Mouse (Mus musculus): ENCODE results near the gene Scnn1a.

Gene Scnn1a

DNA sequence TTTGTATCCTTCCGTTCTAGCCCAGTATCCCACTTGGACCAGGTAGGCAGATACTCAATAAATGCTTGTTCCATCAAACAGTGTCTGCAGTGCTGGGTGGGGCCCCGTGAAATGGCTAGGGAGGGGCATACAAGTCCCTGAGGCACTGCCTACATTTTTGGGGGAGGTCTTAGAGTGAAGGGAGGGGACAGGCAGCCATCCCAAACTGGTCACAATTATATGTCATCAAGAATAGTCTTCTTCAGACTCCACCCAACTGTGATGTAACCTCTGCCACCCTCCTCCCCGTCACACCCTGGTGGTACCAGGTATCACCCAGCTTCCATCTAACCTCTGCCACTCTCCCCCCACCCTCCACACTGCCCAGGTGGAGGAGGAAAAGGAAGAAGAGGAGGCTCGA lies 24.4 kb downstream of the Scnn1a start:
- no peak for DNase-seq

GRCm38 (mm10) chr6:125345625-125346024 lies 25.2 kb downstream of the Scnn1a start:
- DNase-seq, result no peak

- DNase-seq, result no peak
Observed at GRCm38 (mm10) chr6:125346029-125346428, 25.6 kb downstream of the Scnn1a start.

DNA sequence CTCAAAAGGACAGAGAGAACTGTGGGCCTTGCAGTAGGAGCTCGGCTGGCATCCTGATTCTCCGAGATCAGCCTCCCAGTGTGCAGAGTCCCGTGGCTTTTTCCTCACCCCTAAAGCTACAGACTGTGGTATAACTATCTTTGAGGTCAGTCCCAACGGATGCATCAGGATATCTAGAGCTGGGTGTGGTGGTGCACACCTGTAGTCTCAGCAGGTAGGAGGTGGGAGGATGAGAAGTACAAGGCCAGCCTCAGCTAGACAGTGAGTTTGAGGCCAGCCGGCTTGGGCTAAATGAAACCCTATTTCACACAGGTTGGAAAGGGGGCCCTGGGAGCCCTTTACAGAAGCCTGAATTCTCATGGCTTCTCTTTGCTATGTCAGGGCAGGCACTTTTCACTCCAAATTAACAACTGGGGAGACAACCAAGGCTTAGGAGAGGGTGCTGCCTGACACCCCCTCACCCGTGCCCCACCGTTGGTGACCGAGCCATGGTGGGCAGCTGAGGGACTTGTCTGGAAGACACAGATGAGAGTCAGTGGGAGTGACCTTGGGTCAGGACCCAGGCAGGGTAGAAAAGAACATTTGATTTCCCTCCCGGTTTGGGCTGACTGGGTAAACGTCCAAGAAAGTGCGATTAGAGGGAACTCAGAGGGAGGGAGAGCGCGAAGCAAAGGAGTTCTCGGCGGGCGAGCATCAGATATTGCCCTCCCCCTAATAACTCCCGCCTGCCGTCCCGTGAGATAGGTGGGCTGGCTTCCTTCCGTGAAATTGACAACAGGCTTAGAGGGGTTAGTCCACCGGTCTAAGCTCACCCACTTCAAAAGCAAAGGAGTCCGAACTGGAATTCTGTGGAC lies 28.5 kb downstream of the Scnn1a start, which contains the start of gene Tnfrsf1a:
Tnfrsf1a (plus strand) TSS at position 642 of the 854 bp plus-strand sequence.
- DNase-seq, result no peak

- DNase-seq, result peak; percentile 57
Observed at GRCm38 (mm10) chr6:125349575-125350230, 29.2 kb downstream of the Scnn1a start.

DNA sequence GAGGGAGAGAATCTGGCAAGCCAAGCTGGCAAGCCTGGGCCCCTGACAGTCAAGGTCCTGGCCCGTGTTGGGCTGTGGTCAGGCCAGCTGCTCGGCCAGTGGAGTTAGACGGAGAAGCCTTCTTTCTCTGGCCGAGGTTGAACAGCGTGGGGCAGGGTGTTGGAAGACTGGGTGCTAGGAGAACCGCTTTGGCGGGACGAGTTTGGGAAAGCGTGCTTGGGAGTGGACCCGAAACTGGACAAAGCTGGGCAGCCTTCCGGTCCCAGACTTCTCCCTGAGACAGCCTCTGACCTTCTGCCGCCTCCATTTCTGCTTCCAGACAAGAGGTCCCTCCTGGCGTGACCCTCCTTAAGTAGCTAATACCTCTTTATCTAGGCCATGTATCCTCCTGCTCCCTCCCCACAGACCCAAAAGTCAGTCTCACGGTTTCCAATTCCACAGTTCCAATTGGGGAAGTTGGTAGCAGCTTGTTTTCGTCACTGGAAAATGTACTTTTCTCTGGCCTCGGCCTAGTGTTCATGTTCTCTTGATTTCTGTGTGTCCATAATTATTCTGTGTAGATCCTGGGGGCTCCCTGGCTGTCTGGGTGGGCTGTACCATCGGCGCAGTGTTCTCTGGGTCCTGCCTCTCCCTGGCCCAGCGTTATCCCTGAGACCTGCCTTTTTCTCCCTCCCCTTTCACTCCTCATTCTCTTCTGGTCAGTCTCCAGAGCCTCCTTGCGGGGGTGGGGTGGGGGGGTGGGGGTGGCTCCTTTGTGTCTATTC lies 30.0 kb downstream of the Scnn1a start:
- peak in 1 of 2 experiments; percentile 63 for DNase-seq

DNA sequence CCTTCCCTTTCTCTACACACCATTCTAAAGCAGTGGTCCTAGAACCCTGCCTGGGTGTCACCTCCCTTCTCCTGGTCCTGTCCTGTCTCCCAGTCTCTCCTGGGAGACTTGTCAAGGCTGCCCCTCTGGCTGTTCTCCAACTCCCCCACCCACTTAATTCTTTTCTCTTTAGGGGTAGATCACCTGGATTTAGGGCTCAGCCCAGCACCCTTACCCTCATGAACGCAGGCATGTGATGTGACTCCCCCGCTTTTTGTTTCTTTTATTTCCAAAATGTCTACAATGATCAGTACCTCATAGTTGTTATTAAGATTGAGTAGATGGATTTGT lies 30.5 kb downstream of the Scnn1a start:
- no peak for DNase-seq

DNA sequence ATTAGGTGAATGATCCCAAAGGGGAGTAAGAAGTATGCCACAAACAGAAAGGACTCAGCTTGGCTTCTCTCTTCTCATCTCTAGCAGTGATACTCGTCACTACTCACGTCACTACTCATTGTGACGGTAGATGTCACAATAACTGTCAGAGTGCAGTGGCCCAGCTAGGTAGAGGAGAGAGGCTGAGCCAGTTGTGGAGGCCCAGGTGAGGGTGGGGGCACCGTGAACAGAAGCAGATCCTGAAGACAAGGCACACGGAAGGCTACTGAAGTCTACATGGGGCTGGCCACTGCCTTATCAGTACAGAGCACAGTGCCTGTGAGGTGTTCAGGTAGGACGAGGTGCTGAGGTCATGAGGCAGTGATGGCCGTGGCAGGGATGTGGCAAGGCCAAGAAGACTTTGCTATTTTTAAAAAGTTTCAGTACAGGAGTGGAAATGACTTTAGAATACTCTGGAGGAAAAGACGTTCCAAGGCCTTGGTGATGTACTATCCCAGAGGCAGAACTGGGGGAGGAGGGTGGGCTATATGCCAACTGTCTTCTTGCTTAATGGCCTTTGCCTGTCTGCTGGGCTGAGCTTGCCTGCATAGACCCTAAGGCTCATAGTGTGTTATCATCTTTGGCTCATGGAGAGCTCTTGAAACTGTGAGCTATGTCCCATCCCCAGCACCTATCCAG lies 31.0 kb downstream of the Scnn1a start:
- peak in 1 of 2 experiments; percentile 28 for DNase-seq

GRCm38 (mm10) chr6:125352046-125352384 lies 31.6 kb downstream of the Scnn1a start:
- no peak for DNase-seq

DNA sequence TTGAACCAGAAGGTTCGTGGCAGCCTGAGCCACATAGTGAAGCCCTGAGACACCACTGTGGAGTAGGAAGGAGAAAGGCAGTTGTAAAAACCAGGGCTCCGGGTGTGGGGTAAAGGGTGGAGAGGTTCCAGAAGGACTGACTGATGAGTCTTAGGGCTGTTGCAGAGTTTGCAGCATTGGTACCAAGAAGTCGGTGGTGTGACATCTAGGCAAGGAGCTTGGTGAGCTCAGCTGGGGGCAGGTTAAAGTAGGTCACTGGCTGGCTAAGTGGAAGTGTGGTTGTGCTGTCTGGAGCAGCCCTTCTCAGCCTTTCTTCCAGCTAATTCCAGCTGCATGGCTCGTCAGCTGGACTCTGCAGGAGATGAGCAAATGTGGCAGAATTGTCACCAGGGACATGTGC lies 32.4 kb downstream of the Scnn1a start:
- DNase-seq, result no peak

GRCm38 (mm10) chr6:125353221-125353620 lies 32.8 kb downstream of the Scnn1a start:
- DNase-seq, result no peak

DNA sequence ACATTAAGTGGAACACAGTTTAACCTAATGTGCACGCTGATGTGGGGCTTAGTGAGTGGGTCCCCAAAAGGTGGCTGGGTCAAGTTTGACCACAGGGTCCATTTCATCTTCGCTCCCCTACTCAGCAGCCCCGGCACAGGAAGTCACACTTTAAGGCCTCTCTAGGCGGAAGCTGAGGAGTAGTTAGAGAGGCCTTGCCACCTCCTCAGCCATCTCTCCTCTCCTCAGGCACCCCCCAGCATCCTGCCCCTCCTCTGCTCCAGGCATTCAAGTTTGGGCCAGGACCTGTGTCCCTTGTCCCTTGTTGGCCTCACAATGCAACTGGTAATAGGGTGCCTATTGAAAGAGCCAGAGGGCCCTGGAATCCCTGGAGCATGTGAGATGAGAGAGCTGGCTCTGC lies 33.2 kb downstream of the Scnn1a start:
- DNase-seq, result no peak

DNA sequence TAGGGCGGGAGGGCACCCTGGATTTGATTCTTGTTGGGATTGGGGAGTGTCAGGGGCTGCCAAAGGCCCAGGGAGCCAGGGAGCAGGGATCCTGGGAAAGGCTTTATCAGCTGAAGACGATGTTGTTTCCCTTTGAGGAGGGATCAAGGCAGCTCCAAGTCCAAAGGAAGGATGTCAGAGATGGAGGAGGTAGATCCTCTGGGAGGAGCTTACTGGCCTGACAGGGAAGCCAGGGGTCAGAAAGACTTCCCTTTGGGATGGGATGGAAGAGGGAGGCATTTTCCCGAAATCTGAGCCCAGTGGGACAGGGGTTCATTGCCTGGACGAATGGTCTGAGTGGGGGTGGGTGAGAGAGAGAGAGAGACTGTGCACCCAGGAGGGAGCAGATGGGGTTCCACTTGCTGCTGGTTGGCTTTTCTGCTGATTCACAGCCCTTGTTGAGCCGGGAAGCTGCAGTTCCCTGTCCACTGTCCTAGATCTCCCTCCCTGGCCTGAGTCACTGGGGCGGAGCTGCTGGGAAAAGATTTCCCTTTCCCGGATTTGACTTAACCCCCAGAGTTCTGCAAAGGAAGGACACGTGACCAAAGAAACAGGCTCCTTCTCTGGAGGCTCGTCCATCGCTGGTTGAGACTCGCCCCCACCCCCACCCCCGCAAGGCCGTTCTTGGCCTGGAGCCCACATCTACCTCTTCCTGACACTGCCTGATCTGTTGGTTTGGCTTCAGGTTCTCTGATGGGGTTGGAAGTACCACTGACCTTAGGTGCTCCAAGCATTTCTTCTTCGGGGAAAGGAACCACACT lies 34.1 kb downstream of the Scnn1a start:
- DNase-seq, result peak; percentile 29 to 33

- DNase-seq, result no peak
Observed at GRCm38 (mm10) chr6:125355197-125355741, 34.8 kb downstream of the Scnn1a start.

- no peak for DNase-seq
Observed at GRCm38 (mm10) chr6:125356264-125356663, 35.8 kb downstream of the Scnn1a start.

- DNase-seq, result no peak
Observed at GRCm38 (mm10) chr6:125357334-125357733, 36.9 kb downstream of the Scnn1a start.

GRCm38 (mm10) chr6:125359999-125360398 lies 39.5 kb downstream of the Scnn1a start:
- DNase-seq, result no peak

GRCm38 (mm10) chr6:125360846-125361245 lies 40.4 kb downstream of the Scnn1a start:
- DNase-seq, result no peak

- DNase-seq, result peak; percentile 74 to 75
Observed at GRCm38 (mm10) chr6:125361467-125362291, 41.2 kb downstream of the Scnn1a start.

GRCm38 (mm10) chr6:125363021-125363420 lies 42.6 kb downstream of the Scnn1a start:
- DNase-seq, result no peak

All from cerebellum, postnatal 10 days (tissue).